Mouse (Mus musculus) adrenal gland, postnatal 14 days (tissue): Measurements from ENCODE around the gene Cyth2. TPM values are rescaled to one million over a fixed set of nuclear protein-coding genes. Genes with fewer than 3 reads are reported as not detected.

ENCODE experiments used
- DNase-seq: peaks from one replicate; pipeline ENCODE4 v3.0.0; 2021; ENCODE audit warnings: mixed read lengths
- total RNA-seq: library from RNA; stranded (reverse); gene quantifications from 2 replicates; pipeline ENCODE4 v1.2.3, GENCODE M21; 2021

The Cyth2 gene
- total RNA-seq, 1 experiment from 2014 or later, result 97.5 TPM

- DNase-seq, result no peak
Observed at GRCm38 (mm10) chr7:45814841-45815240, 460 bp upstream of the Cyth2 start.

- DNase-seq, result no peak
Observed at GRCm38 (mm10) chr7:45812921-45813320, 1.5 kb downstream of the Cyth2 start.

- DNase-seq, result no peak
Observed at GRCm38 (mm10) chr7:45809276-45810075, 4.9 kb downstream of the Cyth2 start.

- DNase-seq, result no peak
Observed at GRCm38 (mm10) chr7:45808471-45808870, 5.9 kb downstream of the Cyth2 start.

GRCm38 (mm10) chr7:45805941-45806340 lies 8.4 kb downstream of the Cyth2 start:
- no peak for DNase-seq

GRCm38 (mm10) chr7:45802551-45802950 lies 11.8 kb downstream of the Cyth2 start:
- peak; percentile 70 for DNase-seq

- peak; percentile 96 for DNase-seq
Observed at GRCm38 (mm10) chr7:45801348-45801747, 13.0 kb downstream of the Cyth2 start.

GRCm38 (mm10) chr7:45800546-45801204 lies 13.7 kb downstream of the Cyth2 start:
- peak; percentile 76 for DNase-seq

- no peak for DNase-seq
Observed at GRCm38 (mm10) chr7:45800001-45800400, 14.4 kb downstream of the Cyth2 start.

GRCm38 (mm10) chr7:45798931-45799330 lies 15.4 kb downstream of the Cyth2 start:
- no peak for DNase-seq

- peak; percentile 59 for DNase-seq
Observed at GRCm38 (mm10) chr7:45798511-45798836, 15.9 kb downstream of the Cyth2 start.

- peak; percentile 66 for DNase-seq
Observed at GRCm38 (mm10) chr7:45797661-45798510, 16.5 kb downstream of the Cyth2 start.

- no peak for DNase-seq
Observed at GRCm38 (mm10) chr7:45796950-45797349, 17.4 kb downstream of the Cyth2 start.

- DNase-seq, result no peak
Observed at GRCm38 (mm10) chr7:45794971-45795370, 19.4 kb downstream of the Cyth2 start.

GRCm38 (mm10) chr7:45793969-45794585 lies 20.3 kb downstream of the Cyth2 start:
- no peak for DNase-seq

GRCm38 (mm10) chr7:45793240-45793639 lies 21.1 kb downstream of the Cyth2 start:
- DNase-seq, result peak; percentile 59

GRCm38 (mm10) chr7:45791756-45792490 lies 22.5 kb downstream of the Cyth2 start:
- no peak for DNase-seq

- peak; percentile 54 for DNase-seq
Observed at GRCm38 (mm10) chr7:45790721-45791120, 23.7 kb downstream of the Cyth2 start.

GRCm38 (mm10) chr7:45787642-45788041 lies 26.7 kb downstream of the Cyth2 start:
- DNase-seq, result no peak

GRCm38 (mm10) chr7:45786661-45787413 lies 27.5 kb downstream of the Cyth2 start:
- DNase-seq, result peak; percentile 39

- no peak for DNase-seq
Observed at GRCm38 (mm10) chr7:45786136-45786578, 28.2 kb downstream of the Cyth2 start.
